9 mouse cellular contexts compared by ENCODE assay signal in genomic region chr7:107045833-107046232, GRCm38 (mm10). TPM values are rescaled to one million over a fixed set of nuclear protein-coding genes. Genes with fewer than 3 reads are reported as not detected.
DNase-seq lines count a peak whose midpoint lies in the region; ATAC-seq and TF ChIP-seq lines count a peak whose summit lies in the region.
"Had no signal": no experiment of that assay in that cellular context is flagged by ENCODE, and none has a peak within 500 bp of the region (broad histone marks: within the 10 kb centered on the region; RNA-seq: fewer than 3 reads in every experiment).

No protein-coding gene starts in this region.

- H3K4me3 ChIP-seq in lung, embryonic 14.5 days (ENCODE audit: low read depth, low read length), result no peak overlapping the region
- H3K4me3 ChIP-seq in lung, adult 2 months (replicated peaks; ENCODE audit: extremely low read depth, low read depth, low read length), result no peak overlapping the region
- H3K4me3 ChIP-seq in hindbrain, embryonic 15.5 days, result no peak overlapping the region
- no peak overlapping the region for H3K4me3 ChIP-seq in midbrain, embryonic 13.5 days (replicated peaks)

- peak; percentile 52 for DNase-seq in cerebellum, postnatal 14 days
- no peak for DNase-seq in cerebellum, adult 11-12 months
- peak; percentile 85 for DNase-seq in lung, embryonic 14.5 days
- DNase-seq in lung, adult 2 months, result no peak
- peak; percentile 62 for DNase-seq in adipocyte (ENCODE audit: low spot score)
- no peak for DNase-seq in gastrocnemius, postnatal 10 days

- H3K4me1 ChIP-seq in lung, embryonic 14.5 days (ENCODE audit: insufficient read depth), result no peaks in the 10 kb centered on the region
- no peaks in the 10 kb centered on the region for H3K4me1 ChIP-seq in lung, adult 2 months (ENCODE audit: control insufficient read depth, insufficient read depth, low read length)
- H3K4me1 ChIP-seq in hindbrain, embryonic 15.5 days (replicated peaks), result no peaks in the 10 kb centered on the region
- H3K4me1 ChIP-seq in midbrain, embryonic 13.5 days (replicated peaks), result no peaks in the 10 kb centered on the region

- no peaks in the 10 kb centered on the region for H3K9me3 ChIP-seq in lung, embryonic 14.5 days (ENCODE audit: low read depth, low read length)
- H3K9me3 ChIP-seq in hindbrain, embryonic 15.5 days, result no peaks in the 10 kb centered on the region
- no peaks in the 10 kb centered on the region for H3K9me3 ChIP-seq in midbrain, embryonic 13.5 days

- 1% methylated on average over 5 of the region's 5 CpGs for WGBS in lung, embryonic 14.5 days
- WGBS in lung, adult 2 months, result under 1% methylated on average over 5 of the region's 5 CpGs
- 5% methylated on average over 5 of the region's 5 CpGs for WGBS in hindbrain, embryonic 15.5 days
- 8% methylated on average over 5 of the region's 5 CpGs for WGBS in midbrain, embryonic 13.5 days

- no peak overlapping the region for H3K4me2 ChIP-seq in lung, embryonic 14.5 days
- H3K4me2 ChIP-seq in hindbrain, embryonic 15.5 days, result no peak overlapping the region
- H3K4me2 ChIP-seq in midbrain, embryonic 13.5 days (replicated peaks), result no peak overlapping the region

- no peak overlapping the region for H3K27ac ChIP-seq in lung, embryonic 14.5 days (ENCODE audit: low read depth)
- no peak overlapping the region for H3K27ac ChIP-seq in hindbrain, embryonic 15.5 days (replicated peaks)
- no peak overlapping the region for H3K27ac ChIP-seq in midbrain, embryonic 13.5 days

- peak; percentile 59 for TF ChIP-seq CTCF in lung, embryonic 14.5 days (IDR thresholded peaks at IDR 0.05; ENCODE audit: low read depth)
- TF ChIP-seq CTCF in lung, adult 2 months (IDR thresholded peaks at IDR 0.05; ENCODE audit: insufficient read depth, low read length), result no peak

- TF ChIP-seq POLR2A in lung, adult 2 months (IDR thresholded peaks at IDR 0.05; ENCODE audit: borderline replicate concordance, extremely low read depth, low read depth, low read length), result no peak

- H3K27me3 ChIP-seq in lung, embryonic 14.5 days (ENCODE audit: insufficient read depth, low read length), result no peaks in the 10 kb centered on the region
- no peaks in the 10 kb centered on the region for H3K27me3 ChIP-seq in hindbrain, embryonic 15.5 days
- H3K27me3 ChIP-seq in midbrain, embryonic 13.5 days, result no peaks in the 10 kb centered on the region

- no peak overlapping the region for H3K9ac ChIP-seq in lung, embryonic 14.5 days
- H3K9ac ChIP-seq in hindbrain, embryonic 15.5 days, result no peak overlapping the region
- H3K9ac ChIP-seq in midbrain, embryonic 13.5 days (replicated peaks), result no peak overlapping the region

- no peak for ATAC-seq in lung, embryonic 14.5 days (ENCODE audit: insufficient read depth)
- ATAC-seq in hindbrain, embryonic 15.5 days (ENCODE audit: low FRiP score, low read depth), result peak; percentile 63
- ATAC-seq in midbrain, embryonic 13.5 days, result peak; percentile 56

- H3K36me3 ChIP-seq in lung, embryonic 14.5 days (ENCODE audit: insufficient read depth), result no peaks in the 10 kb centered on the region
- no peaks in the 10 kb centered on the region for H3K36me3 ChIP-seq in hindbrain, embryonic 15.5 days
- no peaks in the 10 kb centered on the region for H3K36me3 ChIP-seq in midbrain, embryonic 13.5 days

RNA-seq across cellular contexts. Expression of gene Olfr713, which starts 14.9 kb away (rescaled TPM):
- polyA plus RNA-seq in lung, embryonic 14.5 days (2014; fragmentation: Nextera tagmentation; extraction: Ambion mirVana), result not detected in 2 replicates
- not detected in 2 replicates for polyA plus RNA-seq in lung, adult 2 months (2012; rRNA removed)
- not detected in 2 replicates for polyA plus RNA-seq in hindbrain, embryonic 15.5 days (2015; fragmentation: Nextera tagmentation; extraction: Ambion mirVana)
- polyA plus RNA-seq in midbrain, embryonic 13.5 days (2015; fragmentation: Nextera tagmentation; extraction: Ambion mirVana), result not detected in 2 replicates
- total RNA-seq in gastrocnemius, postnatal 10 days (2021), result not detected
- total RNA-seq: heart, postnatal 14 days had no signal

RNA-seq across cellular contexts. Expression of gene Olfr714, which starts 24.9 kb away (rescaled TPM):
- not detected in 2 replicates for polyA plus RNA-seq in lung, embryonic 14.5 days (2014; fragmentation: Nextera tagmentation; extraction: Ambion mirVana)
- polyA plus RNA-seq in lung, adult 2 months (2012; rRNA removed), result not detected in 2 replicates
- polyA plus RNA-seq in hindbrain, embryonic 15.5 days (2015; fragmentation: Nextera tagmentation; extraction: Ambion mirVana), result not detected in 2 replicates
- not detected in 2 replicates for polyA plus RNA-seq in midbrain, embryonic 13.5 days (2015; fragmentation: Nextera tagmentation; extraction: Ambion mirVana)
- total RNA-seq in gastrocnemius, postnatal 10 days (2021), result not detected
- total RNA-seq: heart, postnatal 14 days had no signal

RNA-seq across cellular contexts. Expression of gene Olfr2, which starts 40.0 kb away (rescaled TPM):
- polyA plus RNA-seq in lung, embryonic 14.5 days (2014; fragmentation: Nextera tagmentation; extraction: Ambion mirVana), result not detected in 2 replicates
- polyA plus RNA-seq in lung, adult 2 months (2012; rRNA removed), result not detected in 2 replicates
- not detected in 2 replicates for polyA plus RNA-seq in hindbrain, embryonic 15.5 days (2015; fragmentation: Nextera tagmentation; extraction: Ambion mirVana)
- polyA plus RNA-seq in midbrain, embryonic 13.5 days (2015; fragmentation: Nextera tagmentation; extraction: Ambion mirVana), result not detected in 2 replicates
- not detected for total RNA-seq in gastrocnemius, postnatal 10 days (2021)
- total RNA-seq: heart, postnatal 14 days had no signal

RNA-seq across cellular contexts. Expression of gene Olfr17, which starts 47.2 kb away (rescaled TPM):
- not detected in 2 replicates for polyA plus RNA-seq in lung, embryonic 14.5 days (2014; fragmentation: Nextera tagmentation; extraction: Ambion mirVana)
- not detected in 2 replicates for polyA plus RNA-seq in lung, adult 2 months (2012; rRNA removed)
- polyA plus RNA-seq in hindbrain, embryonic 15.5 days (2015; fragmentation: Nextera tagmentation; extraction: Ambion mirVana), result not detected in 2 replicates
- polyA plus RNA-seq in midbrain, embryonic 13.5 days (2015; fragmentation: Nextera tagmentation; extraction: Ambion mirVana), result not detected in 2 replicates
- total RNA-seq in gastrocnemius, postnatal 10 days (2021), result not detected
- total RNA-seq: heart, postnatal 14 days had no signal

Comparison
In these comparisons a context has a peak if more than half of its experiments do, and no peak if none do; other contexts are left out.
1. DNase-seq: peak in cerebellum, postnatal 14 days (2 of 2), lung, embryonic 14.5 days (single experiment) and adipocyte (single experiment); none in cerebellum, adult 11-12 months (single experiment), lung, adult 2 months (single experiment) and gastrocnemius, postnatal 10 days (single experiment).